Mouse (Mus musculus) brain, embryonic 14.5 days (tissue): ENCODE results near the gene Tmbim4.
A peak's percentile ranks its signal among the peaks of the same experiment; 100 is the strongest.

Experiments
- CTCF ChIP-seq: fragments of 200-500 bp; IDR thresholded peaks from 2 replicates; pipeline ENCODE4 v1.5.1; 2012; ENCODE audit warnings: inconsistent platforms, mild to moderate bottlenecking, moderate library complexity, borderline replicate concordance; ENCODE audit not compliant: insufficient read depth, insufficient read length; ENCODE audit errors: extremely low read depth
- POLR2A ChIP-seq: fragments of 200-500 bp; IDR thresholded peaks from 2 replicates; pipeline ENCODE4 v1.6.1; 2012; ENCODE audit warnings: mild to moderate bottlenecking, inconsistent platforms, borderline replicate concordance; ENCODE audit not compliant: poor library complexity, insufficient read depth, insufficient read length, severe bottlenecking; ENCODE audit errors: extremely low read depth

DNA sequence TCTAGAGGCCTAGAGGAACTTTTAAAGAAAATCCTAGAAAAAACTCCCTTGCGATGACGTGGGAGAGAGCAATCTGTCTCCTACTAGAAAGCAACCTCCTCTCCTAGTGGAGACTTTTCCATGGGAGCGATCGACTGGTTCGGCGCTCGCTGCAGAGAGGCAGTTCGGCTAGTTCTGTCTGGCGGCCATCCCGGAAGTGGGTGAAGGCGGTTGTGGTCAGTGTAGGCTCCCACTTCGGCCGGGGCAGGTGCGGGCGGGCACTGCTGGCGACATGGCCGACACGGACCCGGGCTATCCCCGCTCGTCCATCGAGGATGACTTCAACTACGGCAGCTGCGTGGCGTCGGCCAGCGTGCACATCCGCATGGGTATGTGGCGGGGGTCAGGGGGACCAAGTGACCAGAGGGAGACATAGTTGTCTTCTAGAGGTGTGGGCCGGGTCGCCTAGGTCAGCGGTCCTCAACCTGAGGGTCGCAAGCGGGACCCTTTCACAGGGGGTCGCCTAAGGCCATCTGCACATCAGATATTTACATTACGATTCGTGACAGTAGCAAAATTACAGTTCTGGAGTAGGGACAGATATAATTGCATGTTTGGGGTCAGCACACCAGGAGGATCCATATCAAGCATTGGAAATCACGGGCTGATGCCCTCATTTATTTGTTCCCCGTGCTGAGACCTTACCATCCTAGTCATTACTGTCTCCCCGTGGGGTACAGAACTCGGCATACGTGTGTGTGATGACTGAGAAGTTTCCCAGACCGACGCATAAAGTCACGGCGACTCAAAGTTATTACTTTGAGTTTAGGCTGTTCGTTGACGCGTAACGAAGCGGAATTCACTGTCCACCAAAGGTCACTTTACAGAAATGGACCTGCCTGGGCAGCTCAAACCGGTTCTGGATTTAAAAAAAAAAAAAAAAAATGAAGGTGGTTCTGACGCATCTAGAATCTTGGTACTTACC, 7.5 kb downstream of the Tmbim4 start:
- peak; percentile 51; the same call in 1 of the 2 replicates for TF ChIP-seq CTCF
- peak; percentile 34; the same call in 1 of the 2 replicates for TF ChIP-seq POLR2A
